7 mouse cellular contexts compared by ENCODE assay signal in genomic region chr2:165914298-165914697, GRCm38 (mm10). TPM values are rescaled to one million over a fixed set of nuclear protein-coding genes. Genes with fewer than 3 reads are reported as not detected.
DNase-seq lines count a peak whose midpoint lies in the region; ATAC-seq and TF ChIP-seq lines count a peak whose summit lies in the region.

No protein-coding gene starts in this region.

- no peak overlapping the region for H3K4me2 ChIP-seq in embryonic facial prominence, embryonic 12.5 days (replicated peaks)
- no peak overlapping the region for H3K4me2 ChIP-seq in limb, embryonic 12.5 days
- no peak overlapping the region for H3K4me2 ChIP-seq in midbrain, embryonic 15.5 days

- peak; percentile 95 to 96 for DNase-seq in adrenal gland, postnatal 36 days
- DNase-seq in heart, adult 2 months, result peak; percentile 94 to 96
- peak; percentile 97 for DNase-seq in kidney, adult 2 months
- peak in 1 of 2 experiments; percentile 76 for DNase-seq in spleen, adult 2 months (ENCODE audit: low read depth in 1 of 2, low spot score in 2 of 2)

- peak; percentile 40; the same call in 1 of the 2 replicates for TF ChIP-seq POLR2A in heart, adult 2 months (IDR thresholded peaks at IDR 0.05; ENCODE audit: insufficient read depth, low read depth, low read length)
- no peak for TF ChIP-seq POLR2A in kidney, adult 2 months (IDR thresholded peaks at IDR 0.05; ENCODE audit: low read depth, low read length)
- TF ChIP-seq POLR2A in spleen, adult 2 months (IDR thresholded peaks at IDR 0.05; ENCODE audit: low read depth, low read length), result no peak

- H3K27me3 ChIP-seq in embryonic facial prominence, embryonic 12.5 days, result no peaks in the 10 kb centered on the region
- no peaks in the 10 kb centered on the region for H3K27me3 ChIP-seq in heart, adult 2 months (ENCODE audit: control insufficient read depth, insufficient read depth, low read length)
- no peaks in the 10 kb centered on the region for H3K27me3 ChIP-seq in kidney, adult 2 months (replicated peaks; ENCODE audit: control insufficient read depth, insufficient read depth, low read length)
- H3K27me3 ChIP-seq in limb, embryonic 12.5 days, result no peaks in the 10 kb centered on the region
- no peaks in the 10 kb centered on the region for H3K27me3 ChIP-seq in midbrain, embryonic 15.5 days (replicated peaks)
- no peaks in the 10 kb centered on the region for H3K27me3 ChIP-seq in spleen, adult 2 months (ENCODE audit: control insufficient read depth, insufficient read depth, low read length)

- TF ChIP-seq EP300 in heart, adult 2 months (IDR thresholded peaks at IDR 0.05; ENCODE audit: insufficient read depth, low read depth, low read length), result peak; percentile 100

- H3K27ac ChIP-seq in embryonic facial prominence, embryonic 12.5 days, result peak overlapping the region; percentile 41; the same call in 1 of the 2 replicates
- peak overlapping the region; percentile 81 for H3K27ac ChIP-seq in heart, adult 2 months
- H3K27ac ChIP-seq in kidney, adult 2 months (ENCODE audit: insufficient read depth, low read depth, low read length), result peak overlapping the region; percentile 17; the same call in 1 of the 2 replicates
- H3K27ac ChIP-seq in limb, embryonic 12.5 days, result no peak overlapping the region
- H3K27ac ChIP-seq in midbrain, embryonic 15.5 days, result no peak overlapping the region
- no peak overlapping the region for H3K27ac ChIP-seq in spleen, adult 2 months (ENCODE audit: insufficient read depth, low read length)

- no peaks in the 10 kb centered on the region for H3K4me1 ChIP-seq in embryonic facial prominence, embryonic 12.5 days
- peaks cover 3% of the 10 kb centered on the region for H3K4me1 ChIP-seq in heart, adult 2 months (ENCODE audit: control insufficient read depth, insufficient read depth, low read length)
- peaks cover 6% of the 10 kb centered on the region; the same call in 1 of the 2 replicates for H3K4me1 ChIP-seq in kidney, adult 2 months (ENCODE audit: control insufficient read depth, insufficient read depth, low read length)
- 0 out of 2 replicates have a peak, but pooled peaks cover 2% of the 10 kb centered on the region for H3K4me1 ChIP-seq in limb, embryonic 12.5 days (replicated peaks)
- H3K4me1 ChIP-seq in midbrain, embryonic 15.5 days, result no peaks in the 10 kb centered on the region
- H3K4me1 ChIP-seq in spleen, adult 2 months (ENCODE audit: control insufficient read depth, insufficient read depth, insufficient read length), result no peaks in the 10 kb centered on the region

- no peak overlapping the region for H3K9ac ChIP-seq in embryonic facial prominence, embryonic 12.5 days
- no peak overlapping the region for H3K9ac ChIP-seq in heart, adult 2 months (ENCODE audit: low read depth, low read length)
- H3K9ac ChIP-seq in limb, embryonic 12.5 days (replicated peaks), result no peak overlapping the region
- no peak overlapping the region for H3K9ac ChIP-seq in midbrain, embryonic 15.5 days

- no peaks in the 10 kb centered on the region for H3K9me3 ChIP-seq in embryonic facial prominence, embryonic 12.5 days
- H3K9me3 ChIP-seq in limb, embryonic 12.5 days, result no peaks in the 10 kb centered on the region
- no peaks in the 10 kb centered on the region for H3K9me3 ChIP-seq in midbrain, embryonic 15.5 days

- H3K4me3 ChIP-seq in embryonic facial prominence, embryonic 12.5 days, result no peak overlapping the region
- no peak overlapping the region for H3K4me3 ChIP-seq in heart, adult 2 months
- H3K4me3 ChIP-seq in kidney, adult 2 months (ENCODE audit: insufficient read depth, low read depth, low read length), result no peak overlapping the region
- H3K4me3 ChIP-seq in limb, embryonic 12.5 days (replicated peaks), result no peak overlapping the region
- H3K4me3 ChIP-seq in midbrain, embryonic 15.5 days, result no peak overlapping the region
- no peak overlapping the region for H3K4me3 ChIP-seq in spleen, adult 2 months (ENCODE audit: extremely low read depth, insufficient read depth, insufficient read length)

- peak; percentile 99 for TF ChIP-seq CTCF in heart, adult 2 months (IDR thresholded peaks at IDR 0.05)
- peak; percentile 98 for TF ChIP-seq CTCF in kidney, adult 2 months (conservative IDR thresholded peaks at IDR 0.05; ENCODE audit: insufficient read depth, insufficient read length, low read depth, low read length)
- peak; percentile 100 for TF ChIP-seq CTCF in spleen, adult 2 months (IDR thresholded peaks at IDR 0.05; ENCODE audit: extremely low read depth, insufficient read depth, insufficient read length, insufficient replicate concordance)

- 21% methylated on average over 11 of the region's 11 CpGs for WGBS in embryonic facial prominence, embryonic 12.5 days
- under 1% methylated on average over 11 of the region's 11 CpGs for WGBS in heart, adult 2 months
- WGBS in kidney, adult 2 months, result 13% methylated on average over 11 of the region's 11 CpGs
- WGBS in limb, embryonic 12.5 days, result 20% methylated on average over 11 of the region's 11 CpGs
- WGBS in midbrain, embryonic 15.5 days, result 26% methylated on average over 11 of the region's 11 CpGs
- WGBS in spleen, adult 2 months, result 30% methylated on average over 11 of the region's 11 CpGs

- H3K79me2 ChIP-seq in heart, adult 2 months (replicated peaks; ENCODE audit: control insufficient read depth, insufficient read depth, low read length), result no peaks in the 10 kb centered on the region

- peak; percentile 43 for ATAC-seq in embryonic facial prominence, embryonic 12.5 days (ENCODE audit: insufficient number of reproducible peaks, insufficient read depth, low FRiP score, low TSS enrichment)
- ATAC-seq in limb, embryonic 12.5 days (ENCODE audit: insufficient number of reproducible peaks, insufficient read depth, low FRiP score, low TSS enrichment, low read depth), result peak; percentile 73
- peak; percentile 63; the same call in 1 of the 2 replicates for ATAC-seq in midbrain, embryonic 15.5 days (replicated peaks)

- H3K36me3 ChIP-seq in embryonic facial prominence, embryonic 12.5 days, result no peaks in the 10 kb centered on the region
- H3K36me3 ChIP-seq in heart, adult 2 months (ENCODE audit: control insufficient read depth, insufficient read depth, low read length), result peaks cover 3% of the 10 kb centered on the region; the same call in 1 of the 2 replicates
- no peaks in the 10 kb centered on the region for H3K36me3 ChIP-seq in kidney, adult 2 months (ENCODE audit: control insufficient read depth, insufficient read depth, low read length)
- no peaks in the 10 kb centered on the region for H3K36me3 ChIP-seq in limb, embryonic 12.5 days
- no peaks in the 10 kb centered on the region for H3K36me3 ChIP-seq in midbrain, embryonic 15.5 days (replicated peaks)
- no peaks in the 10 kb centered on the region for H3K36me3 ChIP-seq in spleen, adult 2 months (ENCODE audit: control insufficient read depth, insufficient read depth, low read length)

- intact Hi-C loops in heart, adult 2 months (cut with DNase I), result loop anchor here (1.0 to 10.0 kb wide), 6 partner anchors 29 to 651 kb away; partner anchors contain the start of gene Ncoa3

RNA-seq across cellular contexts. Expression of gene Zmynd8, which starts 15.5 kb away (rescaled TPM):
- 10 to 100 TPM; 47.9 to 53.4 TPM for total RNA-seq in adrenal gland, postnatal 36 days (2021)
- polyA plus RNA-seq in embryonic facial prominence, embryonic 12.5 days (2016; fragmentation: Nextera tagmentation; extraction: Ambion mirVana), result 58.9 and 64.2 TPM in 2 replicates
- 10 to 100 TPM; 44.4 to 47.2 TPM for total RNA-seq in heart, adult 2 months (2021)
- 20.4 and 31.2 TPM in 2 replicates for polyA plus RNA-seq in heart, adult 2 months (2012; rRNA removed)
- 27.7 and 29.0 TPM in 2 replicates for polyA plus RNA-seq in kidney, adult 2 months (2012; rRNA removed)
- 55.3 and 57.0 TPM in 2 replicates for polyA plus RNA-seq in limb, embryonic 12.5 days (2016; fragmentation: Nextera tagmentation; extraction: Ambion mirVana)
- 89.8 and 93.3 TPM in 2 replicates for polyA plus RNA-seq in midbrain, embryonic 15.5 days (2015; fragmentation: Nextera tagmentation; extraction: Ambion mirVana)
- 25.0 and 25.4 TPM in 2 replicates for polyA plus RNA-seq in spleen, adult 2 months (2012; rRNA removed)

Comparison
In these comparisons a context has a peak if more than half of its experiments do, and no peak if none do; other contexts are left out.
1. H3K27ac ChIP-seq: peak in embryonic facial prominence, embryonic 12.5 days (single experiment), heart, adult 2 months (single experiment) and kidney, adult 2 months (single experiment); none in limb, embryonic 12.5 days (single experiment), midbrain, embryonic 15.5 days (single experiment) and spleen, adult 2 months (single experiment).
2. Peak in every context shown above with its lines, with median percentiles within 50 percentile points of each other: ATAC-seq and CTCF ChIP-seq.